Mouse (Mus musculus) regulatory T cell (primary cell): ENCODE results near the gene Zfp281.

Experiments
- in situ Hi-C: fragments of 300-600 bp; cut with MboI, MseI; formaldehyde crosslinking; loops from one replicate; pipeline ENCODE4 v1.15.1; 2025; ENCODE audit warnings: high pct_unique_total_duplicates

Zfp281 gene

DNA sequence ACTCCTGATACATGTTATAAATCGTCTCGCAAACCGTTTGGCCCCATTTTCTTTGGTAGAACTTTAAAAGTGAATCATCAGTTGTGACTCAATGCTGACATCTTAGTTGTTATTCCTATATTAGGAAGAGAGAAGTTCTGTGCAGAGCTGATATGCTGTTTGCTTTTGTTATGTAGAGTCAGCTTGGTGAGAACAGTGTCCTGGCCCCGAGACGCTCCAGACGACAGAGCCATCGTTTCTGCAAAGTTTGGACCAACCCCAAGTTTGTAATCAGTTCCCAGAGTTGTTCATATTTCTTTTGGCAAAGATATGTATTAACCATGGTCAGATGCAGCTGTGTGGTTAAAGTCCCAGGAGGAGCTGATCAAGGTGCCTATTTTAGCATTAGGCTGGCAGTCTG is 31.9 kb downstream of the Zfp281 start:
- in situ Hi-C loops: no loop called here

DNA sequence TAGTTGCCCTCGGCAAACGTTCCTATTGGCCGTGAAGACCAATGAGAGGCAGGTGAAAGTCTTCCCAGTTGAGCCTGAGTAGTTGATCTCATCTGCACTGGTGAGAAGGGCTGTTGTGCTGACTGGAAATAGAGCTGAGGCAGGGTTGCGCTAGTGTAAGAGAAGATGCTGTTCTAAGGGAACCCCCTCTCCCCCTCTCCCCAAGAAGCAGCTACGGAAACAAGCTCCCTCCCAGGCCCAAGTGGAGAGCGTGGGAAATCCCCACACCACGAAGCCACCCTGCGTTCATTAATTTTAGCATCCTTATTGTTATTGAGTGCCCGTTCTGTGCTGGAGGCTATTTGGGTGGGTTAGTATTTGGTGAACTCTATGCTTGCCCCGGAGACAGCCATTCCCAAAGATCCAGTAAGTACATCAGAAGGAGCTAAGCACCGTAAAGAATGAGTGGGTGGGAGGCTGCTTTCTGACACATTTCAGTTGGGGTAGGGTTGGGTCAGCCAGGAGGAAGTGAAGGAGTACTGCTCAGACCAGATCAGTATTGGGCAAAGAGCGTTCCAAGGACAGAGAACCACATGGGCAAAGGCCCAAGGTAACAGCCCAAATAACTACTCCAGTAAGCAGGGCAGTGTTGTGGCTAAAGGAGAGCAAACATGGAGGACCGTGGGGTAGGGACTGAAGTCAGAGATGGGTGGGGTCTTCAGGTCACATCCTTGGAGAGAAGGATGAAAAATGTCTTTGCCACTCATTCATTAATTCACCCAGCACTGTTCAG is 33.9 kb downstream of the Zfp281 start:
- in situ Hi-C loops: no loop called here

DNA sequence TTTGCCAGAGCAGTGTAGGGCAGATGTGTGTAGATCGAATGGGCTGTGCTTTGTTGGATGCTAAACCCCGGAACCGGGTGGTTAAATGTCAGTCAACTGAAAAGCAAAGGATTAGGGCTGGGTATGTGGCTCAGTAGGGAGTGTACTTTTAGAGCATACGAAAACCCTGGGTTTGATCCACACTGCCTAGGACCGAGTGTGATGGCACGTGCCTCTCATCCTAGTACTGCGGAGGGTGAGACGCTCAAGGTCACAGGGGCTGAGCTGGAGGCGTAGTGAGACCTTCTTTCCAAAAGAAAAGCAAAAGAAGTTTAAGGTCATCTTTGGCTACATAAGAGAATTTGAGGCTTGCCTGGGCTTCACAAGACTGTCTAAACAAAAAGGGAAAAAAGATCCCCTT is 34.6 kb downstream of the Zfp281 start:
- in situ Hi-C loops: no loop called here

DNA sequence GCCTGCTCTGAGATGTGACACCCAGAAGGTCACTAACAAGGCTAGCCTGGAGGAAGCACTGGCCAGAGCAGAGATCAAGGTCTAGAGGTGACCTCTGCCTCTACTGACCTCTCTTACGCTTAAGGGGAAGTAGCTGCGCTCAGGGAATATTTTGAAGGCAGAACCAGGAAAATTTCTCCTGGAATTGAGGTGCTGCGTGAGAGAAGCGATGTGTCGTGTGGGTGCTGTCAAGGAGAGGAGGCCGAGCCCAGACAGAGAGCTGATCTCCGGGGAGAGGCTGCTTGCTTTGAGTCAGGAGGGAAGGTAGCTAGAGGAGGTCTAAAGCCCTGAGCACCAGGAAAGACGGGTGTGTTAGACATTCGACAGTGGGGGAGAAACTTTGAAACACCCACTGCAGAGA is 35.2 kb downstream of the Zfp281 start:
- in situ Hi-C loops: no loop called here

DNA sequence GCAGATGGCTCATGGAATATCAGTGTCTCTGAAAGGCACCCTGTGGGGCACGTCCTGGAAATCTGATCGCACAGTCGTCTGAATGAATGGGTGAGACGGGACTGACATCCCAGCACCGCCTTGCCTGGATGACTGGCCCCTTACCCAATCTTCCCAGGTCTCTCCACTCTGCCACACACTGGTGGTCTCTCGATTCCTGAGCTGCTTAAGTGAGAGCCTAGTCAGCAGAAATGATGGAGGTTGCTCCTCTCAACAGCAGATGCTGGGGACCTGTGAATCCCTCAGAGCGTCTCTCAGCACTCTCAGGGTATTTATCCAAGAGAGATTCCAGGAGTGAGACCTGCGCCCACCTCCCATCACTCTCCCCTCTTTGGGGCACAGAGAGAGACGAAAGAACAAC is 36.8 kb downstream of the Zfp281 start:
- in situ Hi-C loops: no loop called here

DNA sequence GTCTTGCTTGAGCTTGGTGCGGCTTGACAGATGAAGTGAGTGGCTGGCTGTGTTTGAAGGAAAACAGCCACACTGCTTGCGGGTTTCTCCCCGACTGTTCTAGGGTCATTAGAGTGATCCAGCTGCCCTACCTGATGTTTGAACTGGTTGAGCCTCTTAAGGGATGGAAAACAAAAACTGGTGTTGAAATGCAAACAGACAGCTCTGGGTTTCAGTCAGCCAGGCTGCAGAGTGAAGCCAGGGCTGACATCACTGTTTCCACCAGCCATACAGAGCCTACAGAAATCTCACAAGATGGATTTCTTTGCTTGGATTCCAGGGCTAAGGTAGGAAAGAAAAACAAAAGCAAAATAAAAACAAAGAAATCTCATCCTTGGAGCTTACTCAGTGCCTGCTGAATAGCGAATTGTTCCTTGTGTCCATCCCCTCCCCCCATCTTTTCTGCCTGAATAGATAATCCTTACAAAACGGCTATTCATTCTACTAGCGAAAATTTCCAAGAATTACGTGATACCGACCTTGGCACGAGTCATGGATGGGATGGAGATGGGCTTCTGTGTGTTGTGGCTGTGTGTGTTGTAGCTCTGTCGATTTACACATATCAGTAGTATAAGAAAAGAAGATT is 37.4 kb downstream of the Zfp281 start:
- in situ Hi-C loops: no loop called here

DNA sequence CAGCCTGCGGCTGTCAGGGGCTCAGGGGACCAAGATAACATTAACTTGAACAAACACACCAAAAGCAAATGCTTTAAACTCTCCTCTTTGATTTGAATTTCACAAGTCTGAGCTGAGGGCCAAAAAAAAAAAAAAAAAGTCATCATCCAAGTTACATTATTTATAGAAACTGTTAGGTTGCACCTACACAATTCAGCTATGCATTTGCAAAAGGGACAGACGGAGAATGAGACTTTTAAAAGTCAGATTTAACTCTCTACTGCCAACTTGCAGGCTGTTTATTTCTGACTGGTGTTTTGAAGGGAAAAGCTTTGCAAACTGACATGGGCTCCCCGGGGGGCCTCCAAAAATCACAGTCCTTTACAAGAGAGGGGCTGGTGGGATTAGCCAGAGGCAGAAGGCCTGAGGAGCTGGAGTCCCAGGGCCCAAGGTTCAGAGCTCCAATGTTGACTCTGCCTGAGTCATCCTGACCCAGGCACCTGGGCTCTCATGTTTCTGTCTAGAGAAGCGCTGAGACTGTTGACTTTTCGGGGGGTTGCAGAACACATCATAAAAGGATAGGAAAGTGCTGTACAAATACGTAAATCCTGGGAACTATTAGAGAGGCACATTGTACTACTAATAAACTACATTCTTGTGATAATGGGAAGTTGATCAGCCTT is 40.4 kb downstream of the Zfp281 start:
- in situ Hi-C loops: no loop called here

DNA sequence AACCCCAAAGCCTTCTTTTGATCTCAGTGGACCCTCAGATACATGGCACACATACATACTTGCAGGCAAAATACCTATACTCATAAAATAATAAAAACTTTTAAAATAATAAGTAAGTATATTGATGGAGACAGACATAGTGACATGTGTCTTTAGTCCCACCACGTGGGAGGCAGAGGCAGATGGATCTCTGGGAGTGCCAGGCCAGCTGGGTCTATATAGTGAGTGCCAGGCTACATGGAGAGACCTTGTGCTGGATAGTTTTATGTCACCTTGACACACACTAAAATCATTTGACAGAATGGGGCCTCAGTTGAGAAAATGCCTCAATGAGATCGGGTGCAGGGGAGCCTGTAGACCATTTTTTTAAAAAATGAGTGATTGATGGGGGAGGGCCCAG is 41.8 kb downstream of the Zfp281 start:
- in situ Hi-C loops: no loop called here

DNA sequence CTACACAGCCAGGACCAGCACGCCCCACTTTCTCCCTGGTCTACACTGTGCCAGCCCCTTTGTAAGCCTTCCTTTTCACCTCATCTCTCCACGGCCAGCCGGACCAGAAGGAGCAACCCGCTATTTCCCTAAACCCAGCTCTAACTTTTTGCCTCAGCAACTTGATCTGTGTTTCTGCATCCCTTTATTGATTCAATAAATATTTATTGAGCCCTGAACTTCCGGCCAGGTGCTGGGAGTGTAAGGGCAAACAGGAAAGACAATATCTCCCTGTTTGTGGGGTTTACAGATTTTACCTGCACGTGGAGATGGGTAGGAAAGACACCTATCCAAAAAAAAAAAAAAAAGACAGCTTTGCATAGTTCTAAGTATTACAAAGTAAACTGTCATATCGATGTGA is 45.2 kb downstream of the Zfp281 start:
- in situ Hi-C loops: loop anchor here (5.0 kb wide), 1 partner anchor 33 kb away; no protein-coding TSS in a partner anchor

DNA sequence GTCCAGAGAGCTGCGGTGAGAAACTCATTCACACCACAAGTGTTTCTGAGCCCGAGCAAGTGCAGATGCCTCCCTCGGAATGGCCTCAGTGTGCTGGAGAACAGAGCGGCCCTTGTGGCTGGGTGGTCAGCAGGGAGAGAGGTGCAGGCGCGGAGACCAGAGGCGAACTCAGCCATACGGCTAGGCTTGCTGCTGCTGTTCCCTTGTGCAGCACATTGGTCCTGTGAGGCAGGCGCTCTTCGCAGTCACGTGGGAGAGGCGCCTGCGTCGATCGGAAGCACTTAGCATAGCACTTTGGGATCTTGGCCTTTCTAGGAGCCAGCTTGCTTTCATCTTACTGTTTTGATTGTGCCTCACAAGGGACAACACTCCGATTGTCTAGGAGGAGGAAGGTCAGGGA is 45.7 kb downstream of the Zfp281 start:
- in situ Hi-C loops: loop anchor here (5.0 kb wide), 1 partner anchor 33 kb away; no protein-coding TSS in a partner anchor

DNA sequence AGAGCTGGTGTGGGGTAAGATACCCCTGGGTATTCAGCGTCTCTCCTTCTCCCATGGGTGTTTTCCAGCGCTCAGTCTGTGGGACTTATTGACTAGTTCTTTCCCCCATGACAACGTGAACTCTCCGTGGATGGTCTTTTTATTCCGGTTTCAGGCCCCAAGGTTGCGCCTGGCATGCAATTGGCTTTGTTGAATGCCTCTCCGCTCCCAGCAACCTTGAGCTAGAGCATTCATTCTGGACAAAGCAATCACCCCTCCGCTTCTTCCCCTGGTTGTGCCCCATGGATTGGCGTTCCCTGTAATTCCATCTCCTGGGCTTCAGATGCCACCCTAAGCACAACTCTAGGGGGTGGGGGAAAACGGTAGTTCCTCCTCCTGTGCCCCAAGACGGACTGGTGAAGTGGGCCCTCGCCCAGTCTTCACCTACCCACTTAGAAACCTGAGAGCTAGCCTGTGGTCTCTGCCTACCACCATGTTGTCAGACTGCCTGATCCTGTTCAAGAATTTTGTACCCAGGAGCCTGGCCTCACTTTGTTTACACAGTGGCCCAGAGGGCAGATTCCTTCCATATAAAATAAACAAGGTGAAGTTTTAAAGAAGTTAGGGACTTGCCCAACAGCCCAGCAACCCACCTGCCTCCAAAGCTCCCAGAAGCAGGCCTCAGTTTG is 47.2 kb downstream of the Zfp281 start:
- in situ Hi-C loops: loop anchor here (5.0 kb wide), 1 partner anchor 35 kb away; no protein-coding TSS in a partner anchor

DNA sequence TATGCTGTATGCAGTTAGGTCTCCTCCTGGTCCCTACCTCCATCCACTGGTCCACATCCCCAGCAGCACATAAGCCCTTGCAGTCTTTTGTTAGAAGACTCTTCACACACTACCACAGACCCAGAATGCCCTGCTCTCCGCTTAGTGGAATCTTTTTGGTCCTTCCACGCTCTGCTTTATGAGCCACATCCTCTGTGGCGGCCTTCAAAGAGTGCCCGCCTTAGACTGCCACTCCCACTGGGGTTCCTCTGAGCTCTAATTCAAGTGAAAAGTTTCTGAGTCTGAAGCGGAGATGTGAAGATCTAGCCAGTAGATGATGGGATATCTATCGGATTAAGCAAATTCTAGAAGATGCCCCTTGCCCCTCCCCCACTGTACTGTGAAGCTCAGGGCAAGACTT is 47.9 kb downstream of the Zfp281 start:
- in situ Hi-C loops: loop anchor here (5.0 kb wide), 1 partner anchor 35 kb away; no protein-coding TSS in a partner anchor

DNA sequence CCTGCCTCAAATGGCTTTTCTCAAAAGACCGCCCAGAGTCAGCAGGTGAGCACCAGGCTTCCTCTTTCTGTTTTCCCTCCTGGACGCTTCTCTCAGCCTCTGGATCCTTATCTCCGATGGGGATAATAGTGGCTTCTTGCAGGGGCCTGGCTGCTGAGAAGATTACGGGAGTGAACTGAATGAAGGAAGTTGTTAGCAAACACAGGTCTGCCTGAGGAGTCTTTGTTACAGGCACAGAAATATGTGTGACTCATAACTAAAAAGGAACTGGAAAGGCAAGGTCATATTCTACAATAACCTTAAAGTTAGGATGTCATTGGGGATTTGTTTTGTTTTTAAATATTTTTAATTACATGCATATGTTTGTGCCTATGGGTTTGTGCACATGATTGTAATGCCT is 48.6 kb downstream of the Zfp281 start:
- in situ Hi-C loops: loop anchor here (5.0 kb wide), 1 partner anchor 36 kb away; no protein-coding TSS in a partner anchor

DNA sequence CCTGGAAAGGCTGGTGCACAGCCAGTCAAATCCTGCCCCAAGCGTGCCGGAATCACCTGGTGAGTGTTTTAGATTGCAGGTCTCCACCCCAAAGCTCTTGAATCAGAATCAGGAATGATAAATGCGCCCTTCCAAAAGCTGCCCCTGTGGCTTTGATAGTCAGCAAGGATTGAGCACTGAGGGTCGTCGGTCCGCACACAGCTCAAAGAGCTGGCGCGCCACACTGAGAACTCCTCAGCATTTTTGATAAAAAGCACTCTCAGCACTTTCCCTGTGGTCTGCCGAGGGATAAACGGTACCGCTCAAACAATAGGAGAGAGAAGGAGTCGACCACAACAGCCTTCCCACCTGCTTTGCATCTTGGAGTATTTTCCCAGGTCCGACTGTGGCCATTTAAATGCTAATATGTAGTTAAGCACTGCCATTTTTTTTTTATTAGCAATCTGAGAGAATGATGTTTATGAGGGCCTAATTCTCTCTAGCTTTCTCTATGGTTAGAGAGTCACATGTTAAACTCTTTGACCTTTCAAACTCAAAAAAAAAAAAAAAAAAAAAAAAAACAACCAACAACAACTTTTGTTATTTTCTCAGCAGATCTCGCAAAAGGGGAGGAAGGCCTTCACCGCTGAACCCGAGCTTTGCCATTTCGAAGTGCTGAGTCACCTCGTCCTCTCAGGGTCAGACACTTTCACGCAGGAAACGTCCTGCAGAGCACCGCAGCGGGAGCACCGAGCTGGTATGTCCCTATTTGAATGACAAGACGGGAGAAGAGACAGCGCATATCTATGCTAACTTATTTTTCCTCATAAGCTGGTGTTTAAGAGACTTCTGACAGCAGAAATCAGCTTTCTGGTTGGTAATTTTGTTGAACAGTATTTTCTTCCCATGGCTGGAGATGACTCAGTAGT is 50.1 kb downstream of the Zfp281 start:
- in situ Hi-C loops: loop anchor here (5.0 kb wide), 1 partner anchor 38 kb away; no protein-coding TSS in a partner anchor

DNA sequence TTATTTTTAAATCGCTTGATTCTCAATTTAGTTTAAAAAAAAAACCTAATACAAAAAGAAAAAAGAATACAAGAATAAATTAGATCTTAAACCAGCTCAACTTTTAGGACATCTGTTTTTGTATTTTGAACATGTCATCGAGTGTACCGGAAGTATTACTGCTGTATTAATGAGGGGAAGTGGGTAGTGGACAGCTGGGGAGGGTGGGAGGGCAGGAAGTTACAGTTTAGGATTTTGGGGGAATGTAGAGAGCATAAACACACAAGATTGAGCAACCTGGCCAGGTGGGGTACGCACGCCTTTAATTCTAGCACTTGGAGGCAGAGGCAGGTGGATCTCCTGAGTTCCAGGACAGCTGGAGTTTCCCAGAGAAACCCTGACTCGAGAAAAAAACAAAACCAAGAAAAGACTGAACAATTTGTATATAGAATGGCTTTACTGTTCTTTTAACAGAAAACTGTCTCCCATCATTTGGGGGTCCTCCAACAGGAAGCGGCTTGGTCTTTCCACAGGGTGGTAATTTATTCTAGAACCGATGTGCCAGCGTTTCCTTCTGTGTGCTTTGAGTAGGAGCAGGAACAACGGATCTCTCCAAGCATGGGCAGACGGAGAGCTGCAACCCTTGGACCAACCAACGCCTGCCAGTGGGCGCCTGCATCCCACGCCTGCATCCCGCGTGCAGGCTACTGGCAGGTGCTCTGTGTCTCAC is 51.2 kb downstream of the Zfp281 start:
- in situ Hi-C loops: no loop called here

DNA sequence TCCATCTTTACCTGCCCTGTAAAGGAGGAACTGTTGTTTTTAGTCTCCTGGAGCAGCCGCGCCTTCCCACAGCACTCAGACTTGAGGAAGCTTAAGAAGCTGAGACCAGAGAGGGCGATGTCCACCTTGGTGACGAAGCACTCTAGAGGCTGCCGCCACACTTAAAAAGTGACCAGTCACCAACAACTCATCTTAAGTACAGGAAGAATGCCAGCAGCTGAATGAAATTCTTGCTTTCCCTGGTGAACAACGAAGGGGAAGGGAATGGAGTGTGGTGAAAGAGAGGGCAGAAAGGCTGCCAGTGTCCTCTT is 51.7 kb downstream of the Zfp281 start:
- in situ Hi-C loops: no loop called here

DNA sequence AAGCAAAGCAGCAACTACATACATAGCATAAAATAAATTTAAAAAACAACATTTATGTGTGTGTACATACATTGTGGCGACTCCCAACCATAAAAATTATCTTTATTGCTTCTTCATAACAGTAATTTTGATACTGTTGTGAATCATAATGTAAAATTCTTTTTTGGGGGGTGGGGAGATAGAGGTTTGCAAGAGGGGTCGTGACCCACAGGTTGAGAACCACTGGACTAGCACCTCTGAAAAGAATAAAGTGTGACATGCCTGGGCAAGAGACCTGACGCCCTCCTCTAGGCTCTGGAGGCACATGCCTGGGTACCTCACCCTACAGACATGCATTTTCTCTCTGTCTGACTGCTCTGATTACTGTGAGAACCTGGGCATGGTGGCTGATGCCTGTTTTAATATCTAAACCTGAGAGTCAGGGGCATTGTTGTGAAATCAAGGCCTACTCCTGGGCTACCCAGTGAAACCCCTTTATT is 53.2 kb downstream of the Zfp281 start:
- in situ Hi-C loops: no loop called here

DNA sequence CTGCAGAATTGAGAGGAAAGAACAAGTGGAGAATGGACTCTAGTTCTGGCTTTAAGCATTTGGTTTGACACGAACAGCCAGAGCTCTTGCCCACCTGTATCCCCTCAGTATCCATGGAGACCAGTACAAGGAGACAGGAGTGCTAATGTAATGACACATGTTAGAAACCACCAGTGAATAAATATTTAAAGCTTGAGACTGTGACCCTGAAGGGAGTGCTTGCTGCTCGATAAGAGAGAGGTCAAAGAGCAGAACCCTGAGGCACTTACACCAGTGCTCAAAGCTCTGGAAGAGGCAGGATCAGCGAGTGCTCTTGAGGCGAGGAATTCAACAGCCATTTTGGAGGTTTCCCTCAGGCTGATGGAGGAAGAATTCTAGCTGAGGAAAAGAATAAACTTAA is 54.1 kb downstream of the Zfp281 start:
- in situ Hi-C loops: no loop called here
